Mouse (Mus musculus): ENCODE data around the gene Fam217b. TPM values are rescaled to one million over a fixed set of nuclear protein-coding genes. Genes with fewer than 3 reads are reported as not detected.

Gene Fam217b
- total and polyA plus RNA-seq, 2 experiments from 2014 or later: 5.0 to 8.0 TPM

- WGBS: 78% methylated on average over 9 of the region's 9 CpGs
- 0 out of 2 replicates have a peak, but pooled peaks cover 4% of the 10 kb centered on the region for H3K4me1 ChIP-seq (ENCODE audit: control insufficient read depth, insufficient read depth)
- no peak overlapping the region for H3K4me3 ChIP-seq (ENCODE audit: low read depth, low read length)
- no peak for DNase-seq (ENCODE audit: low spot score)
- H3K27ac ChIP-seq (ENCODE audit: low read depth): no peak overlapping the region
- ATAC-seq (ENCODE audit: insufficient read depth, low read depth): no peak
- H3K9ac ChIP-seq (replicated peaks; ENCODE audit: low read depth, low read length): no peak overlapping the region
- H3K36me3 ChIP-seq (replicated peaks; ENCODE audit: control insufficient read depth, insufficient read depth, low read length): peaks cover 15% of the 10 kb centered on the region
- H3K27me3 ChIP-seq (ENCODE audit: control insufficient read depth, insufficient read depth, low read length): no peaks in the 10 kb centered on the region
- no peak overlapping the region for H3K4me2 ChIP-seq (ENCODE audit: low read depth, low read length)
- no peaks in the 10 kb centered on the region for H3K9me3 ChIP-seq (replicated peaks; ENCODE audit: control insufficient read depth, low read length)
- no peak for TF ChIP-seq CTCF (IDR thresholded peaks at IDR 0.05; ENCODE audit: low read depth)
- no peak for TF ChIP-seq EP300 (IDR thresholded peaks at IDR 0.05; ENCODE audit: low read depth)
These were observed 13.9 kb downstream of the Fam217b start for GRCm38 (mm10) chr2:178428183-178428582.

GRCm38 (mm10) chr2:178428676-178429075, 14.4 kb downstream of the Fam217b start:
- WGBS: 75% methylated on average over 4 of the region's 4 CpGs
- Histone ChIP-seq H3K9me3 (replicated peaks; ENCODE audit: control insufficient read depth, low read length) (no peaks in the 10 kb centered on the region), H3K27ac (ENCODE audit: low read depth) (no peak overlapping the region), H3K27me3 (ENCODE audit: control insufficient read depth, insufficient read depth, low read length) (no peaks in the 10 kb centered on the region), H3K9ac (replicated peaks; ENCODE audit: low read depth, low read length) (no peak overlapping the region), H3K36me3 (replicated peaks; ENCODE audit: control insufficient read depth, insufficient read depth, low read length) (peaks cover 10% of the 10 kb centered on the region), H3K4me3 (ENCODE audit: low read depth, low read length) (no peak overlapping the region), H3K4me2 (ENCODE audit: low read depth, low read length) (no peak overlapping the region), H3K4me1 (ENCODE audit: control insufficient read depth, insufficient read depth) (no peaks in the 10 kb centered on the region)
- ATAC-seq (ENCODE audit: insufficient read depth, low read depth): no peak
- no peak for DNase-seq (ENCODE audit: low spot score)
- no peak for TF ChIP-seq EP300 (IDR thresholded peaks at IDR 0.05; ENCODE audit: low read depth)
- no peak for TF ChIP-seq CTCF (IDR thresholded peaks at IDR 0.05; ENCODE audit: low read depth)

- Histone ChIP-seq H3K4me3 (ENCODE audit: low read depth, low read length) (no peak overlapping the region), H3K9me3 (replicated peaks; ENCODE audit: control insufficient read depth, low read length) (no peaks in the 10 kb centered on the region), H3K27ac (ENCODE audit: low read depth) (no peak overlapping the region), H3K36me3 (replicated peaks; ENCODE audit: control insufficient read depth, insufficient read depth, low read length) (0 out of 2 replicates have a peak, but pooled peaks cover 3% of the 10 kb centered on the region), H3K27me3 (ENCODE audit: control insufficient read depth, insufficient read depth, low read length) (no peaks in the 10 kb centered on the region), H3K4me2 (ENCODE audit: low read depth, low read length) (no peak overlapping the region), H3K9ac (replicated peaks; ENCODE audit: low read depth, low read length) (no peak overlapping the region), H3K4me1 (ENCODE audit: control insufficient read depth, insufficient read depth) (no peaks in the 10 kb centered on the region)
- DNase-seq (ENCODE audit: low spot score) (no peak), ATAC-seq (ENCODE audit: insufficient read depth, low read depth) (no peak)
- 79% methylated on average over 6 of the region's 6 CpGs for WGBS
- TF ChIP-seq CTCF (IDR thresholded peaks at IDR 0.05; ENCODE audit: low read depth): no peak
- TF ChIP-seq EP300 (IDR thresholded peaks at IDR 0.05; ENCODE audit: low read depth): no peak
These were observed 15.1 kb downstream of the Fam217b start for GRCm38 (mm10) chr2:178429426-178429825.

GRCm38 (mm10) chr2:178430231-178430630, 15.9 kb downstream of the Fam217b start, which contains the start of gene Cdh26:
TSS of gene Cdh26 (plus strand) at chr2:178430531.
- Histone ChIP-seq H3K4me2 (ENCODE audit: low read depth, low read length) (no peak within 1 kb of the TSS), H3K9me3 (replicated peaks; ENCODE audit: control insufficient read depth, low read length) (no peaks in the 10 kb centered on the region), H3K4me1 (ENCODE audit: control insufficient read depth, insufficient read depth) (no peaks in the 10 kb centered on the region), H3K27me3 (ENCODE audit: control insufficient read depth, insufficient read depth, low read length) (no peaks in the 10 kb centered on the region), H3K4me3 (ENCODE audit: low read depth, low read length) (no peak within 1 kb of the TSS), H3K36me3 (replicated peaks; ENCODE audit: control insufficient read depth, insufficient read depth, low read length) (no peaks in the 10 kb centered on the region), H3K9ac (replicated peaks; ENCODE audit: low read depth, low read length) (no peak within 1 kb of the TSS), H3K27ac (ENCODE audit: low read depth) (no peak within 1 kb of the TSS)
- WGBS: 90% methylated on average over 4 of the region's 4 CpGs
- ATAC-seq (ENCODE audit: insufficient read depth, low read depth) (no peak), DNase-seq (ENCODE audit: low spot score) (no peak)
- TF ChIP-seq CTCF (IDR thresholded peaks at IDR 0.05; ENCODE audit: low read depth): no peak
- no peak for TF ChIP-seq EP300 (IDR thresholded peaks at IDR 0.05; ENCODE audit: low read depth)

GRCm38 (mm10) chr2:178433495-178433894, 19.2 kb downstream of the Fam217b start:
- Histone ChIP-seq H3K27ac (ENCODE audit: low read depth) (no peak overlapping the region), H3K4me3 (ENCODE audit: low read depth, low read length) (no peak overlapping the region), H3K27me3 (ENCODE audit: control insufficient read depth, insufficient read depth, low read length) (no peaks in the 10 kb centered on the region), H3K4me2 (ENCODE audit: low read depth, low read length) (no peak overlapping the region), H3K4me1 (ENCODE audit: control insufficient read depth, insufficient read depth) (no peaks in the 10 kb centered on the region), H3K9ac (replicated peaks; ENCODE audit: low read depth, low read length) (no peak overlapping the region), H3K9me3 (replicated peaks; ENCODE audit: control insufficient read depth, low read length) (no peaks in the 10 kb centered on the region), H3K36me3 (replicated peaks; ENCODE audit: control insufficient read depth, insufficient read depth, low read length) (no peaks in the 10 kb centered on the region)
- WGBS: 66% methylated on average over 2 of the region's 2 CpGs
- DNase-seq (ENCODE audit: low spot score) (no peak), ATAC-seq (ENCODE audit: insufficient read depth, low read depth) (no peak)
- TF ChIP-seq EP300 (IDR thresholded peaks at IDR 0.05; ENCODE audit: low read depth) (no peak), CTCF (IDR thresholded peaks at IDR 0.05; ENCODE audit: low read depth) (no peak)

GRCm38 (mm10) chr2:178433903-178434302, 19.6 kb downstream of the Fam217b start:
- no peak for ATAC-seq (ENCODE audit: insufficient read depth, low read depth)
- no peaks in the 10 kb centered on the region for H3K36me3 ChIP-seq (replicated peaks; ENCODE audit: control insufficient read depth, insufficient read depth, low read length)
- TF ChIP-seq EP300 (IDR thresholded peaks at IDR 0.05; ENCODE audit: low read depth) (no peak), CTCF (IDR thresholded peaks at IDR 0.05; ENCODE audit: low read depth) (no peak)
- H3K9ac ChIP-seq (replicated peaks; ENCODE audit: low read depth, low read length): no peak overlapping the region
- 60% methylated on average over 2 of the region's 2 CpGs for WGBS
- H3K4me2 ChIP-seq (ENCODE audit: low read depth, low read length): no peak overlapping the region
- H3K27ac ChIP-seq (ENCODE audit: low read depth): no peak overlapping the region
- H3K9me3 ChIP-seq (replicated peaks; ENCODE audit: control insufficient read depth, low read length): no peaks in the 10 kb centered on the region
- H3K4me1 ChIP-seq (ENCODE audit: control insufficient read depth, insufficient read depth): no peaks in the 10 kb centered on the region
- H3K4me3 ChIP-seq (ENCODE audit: low read depth, low read length): no peak overlapping the region
- no peak for DNase-seq (ENCODE audit: low spot score)
- H3K27me3 ChIP-seq (ENCODE audit: control insufficient read depth, insufficient read depth, low read length): no peaks in the 10 kb centered on the region

All from heart, postnatal 0 days (tissue).